Mouse (Mus musculus) left cerebral cortex, adult 2 months (tissue): ENCODE measurements at regions not wholly inside any gene's neighbourhood (a gene's known extent, or its start where the extent isn't known, plus 50 kb on each side); places are given as distances from the start of the nearest gene placed in this dataset.

ENCODE experiments used
- DNase-seq, 2 experiments: peaks; one replicate each; pipeline ENCODE4 v3.0.0; 2021 to 2022; ENCODE audit warnings: low spot score in 2 of 2, mixed read lengths in 1 of 2; ENCODE audit errors: extremely low spot score in 1 of 2
- H3K27ac ChIP-seq: fragments of 200-600 bp; 2 replicates; pipeline ENCODE4 v1.8.1; 2022
- H3K4me3 ChIP-seq: fragments of 200-600 bp; 2 replicates; pipeline ENCODE4 v1.8.1; 2022
- CTCF ChIP-seq: fragments of 200-600 bp; IDR thresholded peaks from 2 replicates; pipeline ENCODE4 v1.8.1; 2022; ENCODE audit warnings: antibody characterized with exemption, mild to moderate bottlenecking, moderate library complexity
- intact Hi-C: fragments of 180-260 bp; cut with DNase I; formaldehyde crosslinking; loops from one replicate; pipeline ENCODE4 v1.15.1; 2025

GRCm38 (mm10) chr11:34153749-34154525, 54.0 kb downstream of the Foxi1 start:
- no peak for DNase-seq
- Histone ChIP-seq H3K27ac (no peak overlapping the region), H3K4me3 (no peak overlapping the region)
- intact Hi-C loops, result no loop called here
- no peak for TF ChIP-seq CTCF

GRCm38 (mm10) chr11:34149370-34149976, 51.1 kb upstream of the 4930469K13Rik start:
- no peak overlapping the region for H3K27ac ChIP-seq
- peak; percentile 78 to 85 for DNase-seq
- peak; percentile 76 for TF ChIP-seq CTCF
- no peak overlapping the region for H3K4me3 ChIP-seq
- intact Hi-C loops, result loop anchor here (1.0 to 5.0 kb wide), 2 partner anchors 64 to 668 kb away; no protein-coding TSS in a partner anchor
